Mouse (Mus musculus) midbrain, embryonic 12.5 days (tissue): Measurements from ENCODE around the gene Gm5414. TPM values are rescaled to one million over a fixed set of nuclear protein-coding genes. Genes with fewer than 3 reads are reported as not detected.

ENCODE experiments used
- ATAC-seq: fragments of 200-750 bp; cut with Nextera tagmentation; 2 replicates; pipeline ENCODE4 v1.8.0; 2017; ENCODE audit warnings: low read depth, moderate TSS enrichment, moderate library complexity; ENCODE audit not compliant: low FRiP score
- H3K27ac ChIP-seq: fragments of 300-500 bp; sonication (generic); replicated peaks from 2 replicates; pipeline ENCODE4 v1.5.1; 2016; ENCODE audit warnings: mild to moderate bottlenecking
- H3K27me3 ChIP-seq: fragments of 300-500 bp; sonication (generic); 2 replicates; pipeline ENCODE4 v1.6.1; 2016; ENCODE audit warnings: mild to moderate bottlenecking
- H3K36me3 ChIP-seq: fragments of 300-500 bp; sonication (generic); 2 replicates; pipeline ENCODE4 v1.6.1; 2016
- H3K4me1 ChIP-seq: fragments of 300-500 bp; sonication (generic); 2 replicates; pipeline ENCODE4 v1.6.1; 2016
- H3K4me2 ChIP-seq: fragments of 300-500 bp; sonication (generic); replicated peaks from 2 replicates; pipeline ENCODE4 v1.6.1; 2016; ENCODE audit warnings: mild to moderate bottlenecking, moderate library complexity
- H3K4me3 ChIP-seq: fragments of 300-500 bp; sonication (generic); 2 replicates; pipeline ENCODE4 v1.5.1; 2016; ENCODE audit warnings: mild to moderate bottlenecking
- H3K9ac ChIP-seq: fragments of 300-500 bp; sonication (generic); replicated peaks from 2 replicates; pipeline ENCODE4 v1.6.1; 2016; ENCODE audit warnings: mild to moderate bottlenecking, moderate library complexity
- H3K9me3 ChIP-seq: fragments of 300-500 bp; sonication (generic); 2 replicates; pipeline ENCODE4 v1.6.1; 2016; ENCODE audit warnings: mild to moderate bottlenecking
- WGBS: fragments of 180-500 bp; shearing (Covaris S2); methylation state at CpG from one replicate; pipeline ENCODE4 v1.1.7; 2016; 5-methylcytosine and 5-hydroxymethylcytosine counted together
- polyA plus RNA-seq: library from polyadenylated mRNA; unstranded; fragments of >200 nt; fragmentation: Nextera tagmentation; extraction: Ambion mirVana; gene quantifications from 2 replicates; pipeline ENCODE4 v1.2.1, GENCODE M21; 2016

Gm5414 gene
- polyA plus RNA-seq: not detected in 2 replicates

DNA sequence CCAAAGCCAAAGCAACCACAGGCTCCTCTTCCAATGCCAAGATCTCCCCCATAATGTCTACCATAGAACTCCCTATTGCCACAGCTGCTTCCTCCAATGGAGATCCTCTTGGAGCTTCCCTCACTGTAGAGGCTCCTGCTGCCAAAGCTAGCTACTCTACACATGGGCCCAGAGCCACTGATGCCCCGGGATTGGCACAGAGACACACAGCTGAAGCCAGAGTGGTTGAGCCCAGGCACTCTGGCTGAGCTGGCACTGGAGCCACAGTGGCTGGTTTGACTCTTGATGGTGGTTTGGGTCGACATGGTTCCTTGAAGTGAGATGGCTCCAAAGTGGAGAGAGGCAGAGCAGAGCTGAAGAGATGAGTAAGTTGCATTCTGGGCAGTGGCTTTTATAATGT, at the start of gene Gm5414:
Gene Gm5414 (minus strand): TSS at position 305 of the 400 bp plus-strand sequence.
- H3K27ac ChIP-seq: no peak within 1 kb of the TSS
- 71% methylated on average over 2 of the region's 2 CpGs for WGBS
- no peak within 1 kb of the TSS for H3K9ac ChIP-seq
- ATAC-seq: no peak
- H3K9me3 ChIP-seq: no peaks in the 10 kb centered on the region
- no peaks in the 10 kb centered on the region for H3K27me3 ChIP-seq
- H3K4me3 ChIP-seq: no peak within 1 kb of the TSS
- H3K36me3 ChIP-seq: no peaks in the 10 kb centered on the region
- no peak within 1 kb of the TSS for H3K4me2 ChIP-seq
- no peaks in the 10 kb centered on the region for H3K4me1 ChIP-seq

DNA sequence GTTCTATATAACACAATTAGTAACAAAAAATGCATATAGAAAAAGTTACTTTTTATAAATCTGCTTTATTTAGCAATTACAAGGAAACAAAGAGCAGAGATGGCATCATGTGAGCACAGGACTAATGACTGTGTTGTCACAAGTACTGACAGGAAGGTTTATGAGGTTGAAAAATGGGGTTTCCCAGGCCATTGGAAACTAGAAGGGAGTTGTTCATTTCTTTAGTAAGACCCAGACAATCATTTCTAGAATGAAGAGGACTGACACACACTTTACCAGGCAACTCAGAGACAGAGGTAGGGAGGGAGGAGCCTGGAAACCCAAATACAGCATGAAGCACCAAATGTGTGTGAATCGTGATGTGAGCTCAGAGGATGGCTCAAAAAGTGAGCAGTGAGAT, 48.0 kb upstream of the Gm5414 start:
- Histone ChIP-seq H3K27ac (no peak overlapping the region), H3K4me2 (no peak overlapping the region), H3K36me3 (no peaks in the 10 kb centered on the region), H3K9me3 (no peaks in the 10 kb centered on the region), H3K4me3 (no peak overlapping the region), H3K4me1 (no peaks in the 10 kb centered on the region), H3K9ac (no peak overlapping the region), H3K27me3 (no peaks in the 10 kb centered on the region)
- 84% methylated on average over 1 of the region's 1 CpGs for WGBS
- no peak for ATAC-seq

- WGBS: 91% methylated on average over 5 of the region's 5 CpGs
- H3K9me3 ChIP-seq: no peaks in the 10 kb centered on the region
These were observed 24.8 kb upstream of the Gm5414 start for GRCm38 (mm10) chr15:101652736-101653265.

GRCm38 (mm10) chr15:101647280-101647679, 19.3 kb upstream of the Gm5414 start, which contains the start of gene Gm5478:
Gm5478 (minus strand) TSS chr15:101647380.
- no peak within 1 kb of the TSS for H3K27ac ChIP-seq
- no peak within 1 kb of the TSS for H3K9ac ChIP-seq
- 84% methylated on average over 3 of the region's 3 CpGs for WGBS
- H3K4me3 ChIP-seq: no peak within 1 kb of the TSS
- no peaks in the 10 kb centered on the region for H3K36me3 ChIP-seq
- ATAC-seq: no peak
- no peaks in the 10 kb centered on the region for H3K4me1 ChIP-seq
- H3K27me3 ChIP-seq: no peaks in the 10 kb centered on the region
- H3K4me2 ChIP-seq: no peak within 1 kb of the TSS
- no peaks in the 10 kb centered on the region for H3K9me3 ChIP-seq

More at GRCm38 (mm10) chr15:101652736-101653265, 24.8 kb upstream of the Gm5414 start:
- Histone ChIP-seq H3K4me3 (no peak overlapping the region), H3K27me3 (no peaks in the 10 kb centered on the region), H3K27ac (no peak overlapping the region), H3K4me1 (no peaks in the 10 kb centered on the region), H3K4me2 (no peak overlapping the region), H3K36me3 (no peaks in the 10 kb centered on the region), H3K9ac (no peak overlapping the region)
- ATAC-seq: no peak

GRCm38 (mm10) chr15:101599123-101599522, 28.9 kb downstream of the Gm5414 start:
- no peaks in the 10 kb centered on the region for H3K27me3 ChIP-seq
- no peak overlapping the region for H3K9ac ChIP-seq
- no peak for ATAC-seq
- H3K36me3 ChIP-seq: no peaks in the 10 kb centered on the region
- H3K4me1 ChIP-seq: no peaks in the 10 kb centered on the region
- no peak overlapping the region for H3K4me3 ChIP-seq
- H3K9me3 ChIP-seq: 0 out of 2 replicates have a peak, but pooled peaks cover under 1% of the 10 kb centered on the region
- no peak overlapping the region for H3K27ac ChIP-seq
- no peak overlapping the region for H3K4me2 ChIP-seq
- 71% methylated on average over 6 of the region's 6 CpGs for WGBS

DNA sequence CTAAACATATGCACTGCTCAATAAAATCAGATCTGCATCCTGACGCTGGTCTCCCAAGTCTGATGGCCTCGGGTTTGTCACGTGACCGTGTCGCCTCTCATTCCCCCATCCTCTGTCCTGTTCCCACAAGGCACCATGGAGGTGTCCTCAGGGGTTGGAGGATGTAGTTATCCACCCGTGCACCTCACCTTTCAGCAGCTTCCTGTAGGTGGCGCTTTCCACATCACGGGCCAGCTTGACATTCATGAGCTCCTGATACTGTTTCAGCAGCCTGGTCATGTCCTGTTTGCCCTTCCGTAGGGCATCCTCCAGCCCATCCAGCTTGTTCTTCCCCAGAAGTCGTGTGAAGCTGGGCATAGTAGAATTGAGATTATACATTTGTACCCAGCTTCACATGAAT, 39.8 kb downstream of the Gm5414 start:
- H3K4me2 ChIP-seq: no peak overlapping the region
- ATAC-seq: no peak
- WGBS: 79% methylated on average over 10 of the region's 10 CpGs
- no peaks in the 10 kb centered on the region for H3K27me3 ChIP-seq
- H3K9me3 ChIP-seq: no peaks in the 10 kb centered on the region
- no peak overlapping the region for H3K27ac ChIP-seq
- no peaks in the 10 kb centered on the region for H3K36me3 ChIP-seq
- H3K4me1 ChIP-seq: no peaks in the 10 kb centered on the region
- no peak overlapping the region for H3K9ac ChIP-seq
- H3K4me3 ChIP-seq: no peak overlapping the region

DNA sequence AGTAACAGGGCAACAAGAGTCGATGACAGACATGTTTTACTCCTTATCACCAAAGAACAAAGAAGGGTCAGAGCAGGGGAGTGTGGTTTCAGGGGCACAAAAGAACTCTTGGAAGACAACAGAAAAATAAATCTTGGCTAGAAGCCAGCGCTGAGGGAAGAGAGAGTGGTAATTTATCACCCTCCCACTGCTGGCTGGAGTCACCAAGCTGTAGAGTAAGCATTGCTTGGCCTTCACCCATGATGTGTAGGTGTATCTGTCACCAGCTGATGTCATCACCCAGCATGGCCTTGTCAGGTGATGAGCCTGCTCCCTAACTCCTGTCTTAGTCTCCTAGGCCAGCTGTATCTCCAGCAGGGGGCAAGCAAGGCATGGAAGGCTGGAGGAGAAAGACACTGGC, 43.5 kb downstream of the Gm5414 start:
- no peak overlapping the region for H3K9ac ChIP-seq
- no peaks in the 10 kb centered on the region for H3K36me3 ChIP-seq
- H3K9me3 ChIP-seq: no peaks in the 10 kb centered on the region
- no peak overlapping the region for H3K4me3 ChIP-seq
- no peak overlapping the region for H3K4me2 ChIP-seq
- no peaks in the 10 kb centered on the region for H3K4me1 ChIP-seq
- WGBS: 57% methylated on average over 2 of the region's 2 CpGs
- H3K27me3 ChIP-seq: no peaks in the 10 kb centered on the region
- H3K27ac ChIP-seq: no peak overlapping the region
- no peak for ATAC-seq

GRCm38 (mm10) chr15:101583211-101583965, 44.6 kb downstream of the Gm5414 start:
- Histone ChIP-seq H3K4me2 (no peak overlapping the region), H3K9ac (no peak overlapping the region), H3K36me3 (no peaks in the 10 kb centered on the region), H3K4me1 (no peaks in the 10 kb centered on the region), H3K27me3 (no peaks in the 10 kb centered on the region), H3K27ac (no peak overlapping the region), H3K4me3 (no peak overlapping the region), H3K9me3 (no peaks in the 10 kb centered on the region)
- 84% methylated on average over 8 of the region's 8 CpGs for WGBS
- ATAC-seq: no peak

DNA sequence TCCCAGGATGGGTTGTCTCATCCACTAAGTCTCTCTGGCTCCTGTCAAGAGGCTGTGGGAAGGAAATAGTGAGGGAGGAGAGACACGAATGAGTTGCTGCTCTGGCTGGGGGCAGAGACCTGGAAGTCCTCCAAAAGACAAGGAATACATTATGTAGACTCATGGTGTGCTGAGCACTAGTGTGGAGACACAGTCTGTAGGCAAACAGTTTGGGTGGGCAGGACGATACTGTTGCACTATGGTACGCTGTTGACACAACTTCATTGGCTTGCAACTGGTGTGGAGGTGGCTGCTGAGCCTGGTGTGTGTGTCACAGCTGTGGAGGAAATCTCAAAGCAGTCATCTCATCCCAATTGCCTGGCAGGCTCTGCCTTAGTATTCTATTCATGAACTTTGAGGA, 46.3 kb downstream of the Gm5414 start:
- no peak for ATAC-seq
- Histone ChIP-seq H3K9me3 (no peaks in the 10 kb centered on the region), H3K9ac (no peak overlapping the region), H3K27me3 (no peaks in the 10 kb centered on the region), H3K4me1 (no peaks in the 10 kb centered on the region), H3K4me2 (no peak overlapping the region), H3K36me3 (no peaks in the 10 kb centered on the region), H3K27ac (no peak overlapping the region), H3K4me3 (no peak overlapping the region)
- WGBS: 84% methylated on average over 3 of the region's 3 CpGs

DNA sequence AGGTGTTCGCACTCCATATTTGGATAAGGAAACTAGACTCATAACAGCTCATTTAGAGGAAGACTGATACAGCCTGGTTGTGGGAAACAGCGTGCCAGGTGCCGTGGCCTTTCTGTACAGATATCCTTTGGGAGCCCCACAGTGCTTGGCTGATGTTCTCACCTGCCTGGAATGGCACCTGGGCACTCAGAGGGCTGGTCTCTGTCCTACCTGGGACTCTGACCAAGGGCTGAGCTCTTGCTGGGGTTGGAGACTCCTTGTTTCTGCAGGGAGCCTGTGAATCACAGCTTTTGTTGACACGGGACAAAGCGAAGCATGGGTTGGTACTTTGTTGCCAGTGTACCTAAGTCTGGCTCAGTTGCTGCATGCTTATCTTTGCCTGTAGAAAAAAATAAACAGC, 52.5 kb downstream of the Gm5414 start:
- H3K27ac ChIP-seq: no peak overlapping the region
- no peak overlapping the region for H3K4me3 ChIP-seq
- no peaks in the 10 kb centered on the region; the same call in 1 of the 2 replicates for H3K27me3 ChIP-seq
- H3K9me3 ChIP-seq: no peaks in the 10 kb centered on the region
- WGBS: 89% methylated on average over 5 of the region's 5 CpGs
- H3K4me2 ChIP-seq: no peak overlapping the region
- no peaks in the 10 kb centered on the region for H3K36me3 ChIP-seq
- no peaks in the 10 kb centered on the region for H3K4me1 ChIP-seq
- no peak for ATAC-seq
- H3K9ac ChIP-seq: no peak overlapping the region
